ENCODE assay signal across 18 mouse cellular contexts in the genomic region with DNA sequence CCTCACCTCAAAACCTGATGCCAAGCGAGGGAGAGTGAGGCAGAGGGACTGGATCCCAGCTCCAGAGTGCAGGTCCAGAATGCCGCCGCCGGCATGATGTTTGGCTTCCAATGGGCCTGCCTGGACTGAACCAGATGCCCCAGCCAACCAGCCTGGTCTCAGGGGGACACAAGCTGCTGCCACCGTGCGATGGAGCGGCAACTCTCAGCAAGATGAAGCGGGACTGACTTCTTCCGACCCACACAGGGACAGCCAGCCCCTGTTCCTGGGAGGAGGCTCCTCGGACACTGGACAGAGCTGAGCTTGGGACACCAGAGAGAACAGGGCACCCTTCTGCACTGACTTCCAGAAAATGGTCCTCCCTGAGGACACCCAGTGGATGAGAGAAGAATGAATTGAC. TPM values are rescaled to one million over a fixed set of nuclear protein-coding genes. Genes with fewer than 3 reads are reported as not detected.
DNase-seq lines count a peak whose midpoint lies in the region; ATAC-seq and TF ChIP-seq lines count a peak whose summit lies in the region.
"Had no signal": no experiment of that assay in that cellular context is flagged by ENCODE, and none has a peak within 500 bp of the region (broad histone marks: within the 10 kb centered on the region; RNA-seq: fewer than 3 reads in every experiment).

No protein-coding gene starts in this region.

- H3K27me3 ChIP-seq in neural tube, embryonic 15.5 days (replicated peaks): no peaks in the 10 kb centered on the region
- H3K27me3 ChIP-seq in stomach, postnatal 0 days (ENCODE audit: control insufficient read depth, insufficient read depth, low read length): no peaks in the 10 kb centered on the region
- H3K27me3 ChIP-seq: intestine, embryonic 15.5 days had no signal

- no peak overlapping the region for H3K4me3 ChIP-seq in gastrocnemius, adult 2 months
- H3K4me3 ChIP-seq in left cerebral cortex, adult 2 months: no peak overlapping the region
- H3K4me3 ChIP-seq in neural tube, embryonic 15.5 days (replicated peaks): no peak overlapping the region
- no peak overlapping the region for H3K4me3 ChIP-seq in stomach, postnatal 0 days (ENCODE audit: low read depth, low read length)
- H3K4me3 ChIP-seq: embryonic facial prominence, embryonic 10.5 days; intestine, embryonic 15.5 days had no signal

- peak; percentile 11; the same call in 1 of the 2 replicates for TF ChIP-seq CTCF in gastrocnemius, adult 2 months (IDR thresholded peaks at IDR 0.05)
- TF ChIP-seq CTCF in left cerebral cortex, adult 2 months (IDR thresholded peaks at IDR 0.05): peak; percentile 1
- peak; percentile 28 for TF ChIP-seq CTCF in stomach, postnatal 0 days (IDR thresholded peaks at IDR 0.05; ENCODE audit: low read depth)

- no peak overlapping the region for H3K9ac ChIP-seq in neural tube, embryonic 15.5 days (replicated peaks)
- no peak overlapping the region for H3K9ac ChIP-seq in stomach, postnatal 0 days (ENCODE audit: low read length)
- H3K9ac ChIP-seq: forebrain, postnatal 0 days; hindbrain, embryonic 14.5 days; intestine, embryonic 15.5 days; lung, embryonic 14.5 days had no signal

- intact Hi-C loops in gastrocnemius, adult 2 months (cut with DNase I): no loop called here
- intact Hi-C loops in gastrocnemius, postnatal 14 days (cut with DNase I; ENCODE audit: low total_unique reads): loop anchor here (5.0 kb wide), 1 partner anchor 95 kb away; no protein-coding TSS in a partner anchor
- intact Hi-C loops in left cerebral cortex, adult 2 months (cut with DNase I): no loop called here

- TF ChIP-seq EP300 in stomach, postnatal 0 days (optimal IDR thresholded peaks at IDR 0.05): no peak

- H3K4me1 ChIP-seq in neural tube, embryonic 15.5 days: 0 out of 2 replicates have a peak, but pooled peaks cover 10% of the 10 kb centered on the region
- no peaks in the 10 kb centered on the region for H3K4me1 ChIP-seq in stomach, postnatal 0 days (replicated peaks; ENCODE audit: control insufficient read depth, insufficient read depth)
- H3K4me1 ChIP-seq: embryonic facial prominence, embryonic 10.5 days had no signal

- H3K4me2 ChIP-seq in neural tube, embryonic 15.5 days: no peak overlapping the region
- no peak overlapping the region for H3K4me2 ChIP-seq in stomach, postnatal 0 days (replicated peaks; ENCODE audit: low read depth)
- H3K4me2 ChIP-seq: hindbrain, embryonic 14.5 days; intestine, embryonic 15.5 days; liver, embryonic 11.5 days; lung, embryonic 14.5 days had no signal

- H3K36me3 ChIP-seq in neural tube, embryonic 15.5 days: peaks cover 22% of the 10 kb centered on the region; the same call in 1 of the 2 replicates
- peaks cover 5% of the 10 kb centered on the region; the same call in 1 of the 2 replicates for H3K36me3 ChIP-seq in stomach, postnatal 0 days (ENCODE audit: control insufficient read depth, insufficient read depth, low read length)
- H3K36me3 ChIP-seq: intestine, embryonic 15.5 days had no signal

- WGBS in neural tube, embryonic 15.5 days: 65% methylated on average over 10 of the region's 10 CpGs
- 92% methylated on average over 10 of the region's 10 CpGs for WGBS in stomach, postnatal 0 days

- no peak for DNase-seq in gastrocnemius, adult 2 months
- DNase-seq in gastrocnemius, postnatal 14 days: no peak
- DNase-seq in left cerebral cortex, adult 2 months (ENCODE audit: extremely low spot score in 1 of 2, low spot score in 2 of 2): no peak
- DNase-seq in left cerebral cortex, adult 9 months (ENCODE audit: low spot score in 2 of 2): no peak
- no peak for DNase-seq in neural tube, embryonic 10.5 days (ENCODE audit: extremely low spot score, low spot score)
- no peak for DNase-seq in stomach, postnatal 0 days (ENCODE audit: low spot score)
- no peak for DNase-seq in c-Kit-positive CD71-positive TER-119-positive erythroid progenitor cells, embryonic 14.5 days (ENCODE audit: low spot score)
- DNase-seq: adrenal gland, adult 8-10 months; forebrain, postnatal 0 days; heart, postnatal 10 days; kidney, postnatal 14 days; lung, embryonic 14.5 days had no signal

- no peak for ATAC-seq in neural tube, embryonic 15.5 days (ENCODE audit: low FRiP score)
- no peak for ATAC-seq in stomach, postnatal 0 days (ENCODE audit: low FRiP score, low TSS enrichment)
- ATAC-seq: forebrain, postnatal 0 days; intestine, embryonic 15.5 days had no signal

- peak overlapping the region; percentile 97 for H3K27ac ChIP-seq in gastrocnemius, adult 2 months
- H3K27ac ChIP-seq in left cerebral cortex, adult 2 months: no peak overlapping the region
- H3K27ac ChIP-seq in neural tube, embryonic 15.5 days (replicated peaks): 0 out of 2 replicates have a peak overlapping the region, but pooled peaks have one; percentile 7
- no peak overlapping the region for H3K27ac ChIP-seq in stomach, postnatal 0 days (replicated peaks)
- H3K27ac ChIP-seq: hindbrain, embryonic 14.5 days; intestine, embryonic 15.5 days had no signal

- no peaks in the 10 kb centered on the region for H3K9me3 ChIP-seq in neural tube, embryonic 15.5 days (replicated peaks)
- no peaks in the 10 kb centered on the region for H3K9me3 ChIP-seq in stomach, postnatal 0 days (ENCODE audit: control insufficient read depth, low read length)
- H3K9me3 ChIP-seq: embryonic facial prominence, embryonic 10.5 days; intestine, embryonic 15.5 days had no signal

RNA-seq across cellular contexts. Expression of a gene that starts 7.6 kb away (rescaled TPM):
- total RNA-seq in gastrocnemius, adult 2 months (2021): 10 to 100 TPM; 29.2 to 35.8 TPM
- total RNA-seq in gastrocnemius, postnatal 14 days (2021): 10 to 100 TPM; 14.1 to 16.0 TPM
- total RNA-seq in left cerebral cortex, adult 2 months (2021): 10 to 100 TPM; 10.1 to 10.8 TPM
- polyA plus RNA-seq in neural tube, embryonic 15.5 days (2015; fragmentation: Nextera tagmentation; extraction: Ambion mirVana): 0.93 and 1.5 TPM in 2 replicates
- polyA plus RNA-seq in stomach, postnatal 0 days (2015; fragmentation: Nextera tagmentation; extraction: Ambion mirVana): 5.3 and 5.6 TPM in 2 replicates
- total RNA-seq: neutrophil, adult 5-6 weeks had no signal

RNA-seq across cellular contexts. Expression of a gene that starts 20.6 kb away (rescaled TPM):
- 1 to 10 TPM; 7.9 to 9.4 TPM for total RNA-seq in gastrocnemius, adult 2 months (2021)
- 1 to 10 TPM; 7.4 to 8.4 TPM for total RNA-seq in gastrocnemius, postnatal 14 days (2021)
- total RNA-seq in left cerebral cortex, adult 2 months (2021): 10 to 100 TPM; 22.0 to 23.5 TPM
- polyA plus RNA-seq in neural tube, embryonic 15.5 days (2015; fragmentation: Nextera tagmentation; extraction: Ambion mirVana): 26.9 TPM in 2 replicates
- 10.5 and 10.9 TPM in 2 replicates for polyA plus RNA-seq in stomach, postnatal 0 days (2015; fragmentation: Nextera tagmentation; extraction: Ambion mirVana)

Comparison
In these comparisons a context has a peak if more than half of its experiments do, and no peak if none do; other contexts are left out.
1. H3K27ac ChIP-seq: peak in gastrocnemius, adult 2 months (single experiment) and neural tube, embryonic 15.5 days (single experiment); none in left cerebral cortex, adult 2 months (single experiment) and stomach, postnatal 0 days (single experiment).
2. Peak in every context shown above with its lines, with median percentiles within 50 percentile points of each other: CTCF ChIP-seq.